In genomic region chr6:83161921-83162641, GRCm38 (mm10) we compare ENCODE assay signal across 8 mouse cellular contexts. TPM values are rescaled to one million over a fixed set of nuclear protein-coding genes. Genes with fewer than 3 reads are reported as not detected.
DNase-seq lines count a peak whose midpoint lies in the region; ATAC-seq and TF ChIP-seq lines count a peak whose summit lies in the region.

No protein-coding gene starts in this region.

- peaks cover 27% of the 10 kb centered on the region for H3K27me3 ChIP-seq in embryonic facial prominence, embryonic 14.5 days (replicated peaks; ENCODE audit: control insufficient read depth, insufficient read depth, low read length)
- peaks cover 38% of the 10 kb centered on the region for H3K27me3 ChIP-seq in hindbrain, embryonic 13.5 days
- peaks cover 25% of the 10 kb centered on the region for H3K27me3 ChIP-seq in midbrain, postnatal 0 days (ENCODE audit: insufficient read depth, low read length)

- no peak for TF ChIP-seq CTCF in midbrain, postnatal 0 days (IDR thresholded peaks at IDR 0.05)

- peak overlapping the region; percentile 45 for H3K4me3 ChIP-seq in embryonic facial prominence, embryonic 14.5 days (ENCODE audit: low read depth, low read length)
- H3K4me3 ChIP-seq in hindbrain, embryonic 13.5 days = peak overlapping the region; percentile 31
- H3K4me3 ChIP-seq in midbrain, postnatal 0 days (ENCODE audit: low read depth, low read length) = peak overlapping the region; percentile 17; the same call in 1 of the 2 replicates

- H3K4me1 ChIP-seq in embryonic facial prominence, embryonic 14.5 days (ENCODE audit: control insufficient read depth, insufficient read depth, low read length) = peaks cover 23% of the 10 kb centered on the region
- H3K4me1 ChIP-seq in hindbrain, embryonic 13.5 days (replicated peaks) = peaks cover 33% of the 10 kb centered on the region
- H3K4me1 ChIP-seq in midbrain, postnatal 0 days (ENCODE audit: insufficient read depth, low read length) = peaks cover 4% of the 10 kb centered on the region; the same call in 1 of the 2 replicates

- H3K9me3 ChIP-seq in embryonic facial prominence, embryonic 14.5 days (ENCODE audit: control insufficient read depth, low read length) = no peaks in the 10 kb centered on the region
- H3K9me3 ChIP-seq in hindbrain, embryonic 13.5 days = no peaks in the 10 kb centered on the region
- H3K9me3 ChIP-seq in midbrain, postnatal 0 days (ENCODE audit: low read length) = no peaks in the 10 kb centered on the region

- DNase-seq in ovary, postnatal 10 days (ENCODE audit: low spot score) = peak; percentile 25
- DNase-seq in ovary, adult 18-20 months (ENCODE audit: low spot score) = no peak
- no peak for DNase-seq in embryonic facial prominence, embryonic 14.5 days (ENCODE audit: low spot score)
- DNase-seq in liver = peak; percentile 19
- no peak for DNase-seq in midbrain, postnatal 0 days (ENCODE audit: low spot score)
- no peak for DNase-seq in frontal cortex, postnatal 36 days (ENCODE audit: low spot score in 2 of 2)
- DNase-seq in right cerebral cortex, postnatal 25 days = no peak

- peak overlapping the region; percentile 85 for H3K4me2 ChIP-seq in embryonic facial prominence, embryonic 14.5 days (ENCODE audit: low read depth, low read length)
- H3K4me2 ChIP-seq in hindbrain, embryonic 13.5 days = peak overlapping the region; percentile 52
- H3K4me2 ChIP-seq in midbrain, postnatal 0 days (ENCODE audit: low read depth, low read length, poor library complexity, severe bottlenecking) = peak overlapping the region; percentile 35

- no peak for ATAC-seq in embryonic facial prominence, embryonic 14.5 days (ENCODE audit: low read depth)
- no peak for ATAC-seq in hindbrain, embryonic 13.5 days (ENCODE audit: low FRiP score)
- ATAC-seq in midbrain, postnatal 0 days (ENCODE audit: low FRiP score) = no peak

- no peak overlapping the region for H3K27ac ChIP-seq in embryonic facial prominence, embryonic 14.5 days (replicated peaks; ENCODE audit: low read depth, low read length)
- H3K27ac ChIP-seq in hindbrain, embryonic 13.5 days = no peak overlapping the region
- no peak overlapping the region for H3K27ac ChIP-seq in midbrain, postnatal 0 days (ENCODE audit: low read depth, low read length)

- H3K36me3 ChIP-seq in embryonic facial prominence, embryonic 14.5 days (ENCODE audit: control insufficient read depth, insufficient read depth, low read length) = no peaks in the 10 kb centered on the region
- no peaks in the 10 kb centered on the region for H3K36me3 ChIP-seq in hindbrain, embryonic 13.5 days
- no peaks in the 10 kb centered on the region for H3K36me3 ChIP-seq in midbrain, postnatal 0 days (ENCODE audit: insufficient read depth, low read length)

- H3K9ac ChIP-seq in embryonic facial prominence, embryonic 14.5 days (ENCODE audit: low read depth, low read length) = peak overlapping the region; percentile 61
- peak overlapping the region; percentile 46 for H3K9ac ChIP-seq in hindbrain, embryonic 13.5 days
- no peak overlapping the region for H3K9ac ChIP-seq in midbrain, postnatal 0 days (replicated peaks; ENCODE audit: low read length, poor library complexity, severe bottlenecking)

- WGBS in embryonic facial prominence, embryonic 14.5 days = under 1% methylated on average over 35 of the region's 49 CpGs
- under 1% methylated on average over 49 of the region's 49 CpGs for WGBS in hindbrain, embryonic 13.5 days
- WGBS in midbrain, postnatal 0 days = 4% methylated on average over 49 of the region's 49 CpGs

RNA-seq across cellular contexts. Expression of gene Dctn1, which starts 3.6 kb away (rescaled TPM):
- 84.5 and 101 TPM in 2 replicates for polyA plus RNA-seq in embryonic facial prominence, embryonic 14.5 days (2014; fragmentation: Nextera tagmentation; extraction: Ambion mirVana)
- polyA plus RNA-seq in hindbrain, embryonic 13.5 days (2015; fragmentation: Nextera tagmentation; extraction: Ambion mirVana) = 142 and 147 TPM in 2 replicates
- 126 and 129 TPM in 2 replicates for total RNA-seq in midbrain, postnatal 0 days (2014; rRNA removed)
- polyA plus RNA-seq in midbrain, postnatal 0 days (2015; fragmentation: Nextera tagmentation; extraction: Ambion mirVana) = 166 TPM in 2 replicates

RNA-seq across cellular contexts. Expression of gene 1700003E16Rik, which starts 5.9 kb away (rescaled TPM):
- polyA plus RNA-seq in embryonic facial prominence, embryonic 14.5 days (2014; fragmentation: Nextera tagmentation; extraction: Ambion mirVana) = 3.1 and 6.3 TPM in 2 replicates
- polyA plus RNA-seq in hindbrain, embryonic 13.5 days (2015; fragmentation: Nextera tagmentation; extraction: Ambion mirVana) = 4.3 and 6.0 TPM in 2 replicates
- total RNA-seq in midbrain, postnatal 0 days (2014; rRNA removed) = 15.6 and 20.5 TPM in 2 replicates
- polyA plus RNA-seq in midbrain, postnatal 0 days (2015; fragmentation: Nextera tagmentation; extraction: Ambion mirVana) = 18.0 and 18.2 TPM in 2 replicates

RNA-seq across cellular contexts. Expression of gene Wdr54, which starts 5.9 kb away (rescaled TPM):
- 5.8 and 7.0 TPM in 2 replicates for polyA plus RNA-seq in embryonic facial prominence, embryonic 14.5 days (2014; fragmentation: Nextera tagmentation; extraction: Ambion mirVana)
- 15.2 and 15.5 TPM in 2 replicates for polyA plus RNA-seq in hindbrain, embryonic 13.5 days (2015; fragmentation: Nextera tagmentation; extraction: Ambion mirVana)
- 12.7 and 15.9 TPM in 2 replicates for total RNA-seq in midbrain, postnatal 0 days (2014; rRNA removed)
- 21.5 and 27.5 TPM in 2 replicates for polyA plus RNA-seq in midbrain, postnatal 0 days (2015; fragmentation: Nextera tagmentation; extraction: Ambion mirVana)

RNA-seq across cellular contexts. Expression of gene Rtkn, which starts 26.8 kb away (rescaled TPM):
- 25.8 and 30.4 TPM in 2 replicates for polyA plus RNA-seq in embryonic facial prominence, embryonic 14.5 days (2014; fragmentation: Nextera tagmentation; extraction: Ambion mirVana)
- polyA plus RNA-seq in hindbrain, embryonic 13.5 days (2015; fragmentation: Nextera tagmentation; extraction: Ambion mirVana) = 15.9 and 16.6 TPM in 2 replicates
- 24.3 and 30.9 TPM in 2 replicates for total RNA-seq in midbrain, postnatal 0 days (2014; rRNA removed)
- polyA plus RNA-seq in midbrain, postnatal 0 days (2015; fragmentation: Nextera tagmentation; extraction: Ambion mirVana) = 12.5 and 14.6 TPM in 2 replicates

RNA-seq across cellular contexts. Expression of gene Ino80b, which starts 36.9 kb away (rescaled TPM):
- 13.6 and 14.1 TPM in 2 replicates for polyA plus RNA-seq in embryonic facial prominence, embryonic 14.5 days (2014; fragmentation: Nextera tagmentation; extraction: Ambion mirVana)
- polyA plus RNA-seq in hindbrain, embryonic 13.5 days (2015; fragmentation: Nextera tagmentation; extraction: Ambion mirVana) = 13.4 and 14.1 TPM in 2 replicates
- 29.4 and 40.9 TPM in 2 replicates for total RNA-seq in midbrain, postnatal 0 days (2014; rRNA removed)
- 14.6 and 16.2 TPM in 2 replicates for polyA plus RNA-seq in midbrain, postnatal 0 days (2015; fragmentation: Nextera tagmentation; extraction: Ambion mirVana)

Comparison
In these comparisons a context has a peak if more than half of its experiments do, and no peak if none do; other contexts are left out.
1. DNase-seq: peak in ovary, postnatal 10 days (single experiment) and liver (single experiment); none in ovary, adult 18-20 months (single experiment), embryonic facial prominence, embryonic 14.5 days (single experiment), midbrain, postnatal 0 days (single experiment), frontal cortex, postnatal 36 days (0 of 2) and right cerebral cortex, postnatal 25 days (single experiment).
2. H3K4me2 ChIP-seq: peak in every context shown above with its lines; median percentile 85 in embryonic facial prominence, embryonic 14.5 days; 52 in hindbrain, embryonic 13.5 days; 35 in midbrain, postnatal 0 days.
3. Peak in every context shown above with its lines, with median percentiles within 50 percentile points of each other: H3K4me3 ChIP-seq.